Mouse (Mus musculus) right cerebral cortex, postnatal 10 days (tissue): ENCODE data around the gene Plxdc2.
"Not testable (repeated sequence)": the region's sequence is repeated elsewhere in the genome, so short reads cannot be mapped to it uniquely, and the experiment has no call there.

ENCODE experiments used
- DNase-seq, 2 experiments: peaks; one replicate each; pipeline ENCODE4 v3.0.0; 2021; ENCODE audit warnings: low spot score in 2 of 2

The Plxdc2 gene

DNA sequence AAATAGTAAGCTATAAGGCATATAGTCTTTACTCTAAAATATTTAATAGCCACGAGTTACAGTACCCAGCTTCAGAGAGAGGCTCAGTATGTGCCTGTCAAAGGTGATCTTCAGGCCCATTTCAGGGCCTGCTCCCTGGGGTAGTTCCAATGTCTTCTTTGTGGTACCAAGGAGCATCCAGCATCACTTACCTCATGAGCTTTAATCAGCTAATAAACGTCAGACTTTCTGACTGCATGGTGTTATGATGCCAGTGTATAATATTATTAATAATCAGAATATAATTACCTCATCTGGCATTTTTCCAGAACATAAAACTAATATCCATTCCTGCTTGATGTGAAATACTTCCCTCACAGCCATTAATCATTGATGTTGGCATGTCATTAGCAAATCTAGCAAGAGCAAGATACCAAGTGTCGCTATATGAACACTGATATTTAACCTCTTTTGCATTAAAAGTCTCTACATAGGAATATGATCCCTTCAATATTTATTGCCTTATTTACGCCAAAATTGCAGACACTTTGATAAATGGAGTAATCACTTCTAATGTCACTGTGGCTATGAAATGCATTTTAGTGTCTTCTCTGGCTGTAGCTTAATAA, 393.3 kb downstream of the Plxdc2 start:
- no peak for DNase-seq

DNA sequence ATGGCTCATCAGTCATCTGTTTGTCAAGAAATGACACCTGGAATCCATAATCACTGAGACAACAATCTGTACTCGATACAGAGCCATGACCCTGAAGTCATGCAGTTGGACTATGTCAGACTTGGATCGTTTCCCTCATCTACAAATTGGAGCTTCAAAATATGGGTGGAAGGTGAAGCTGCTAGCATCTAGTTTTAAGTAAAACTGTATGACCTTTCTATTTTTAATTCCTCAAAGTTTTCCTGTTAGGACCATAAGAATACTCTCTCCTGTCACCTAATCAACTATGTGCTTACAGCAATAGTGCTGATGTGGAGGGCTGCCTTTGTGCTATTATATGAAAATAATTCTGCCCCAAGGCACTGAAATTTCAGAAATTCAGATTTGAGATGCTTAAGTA, 401.1 kb downstream of the Plxdc2 start:
- no peak for DNase-seq

DNA sequence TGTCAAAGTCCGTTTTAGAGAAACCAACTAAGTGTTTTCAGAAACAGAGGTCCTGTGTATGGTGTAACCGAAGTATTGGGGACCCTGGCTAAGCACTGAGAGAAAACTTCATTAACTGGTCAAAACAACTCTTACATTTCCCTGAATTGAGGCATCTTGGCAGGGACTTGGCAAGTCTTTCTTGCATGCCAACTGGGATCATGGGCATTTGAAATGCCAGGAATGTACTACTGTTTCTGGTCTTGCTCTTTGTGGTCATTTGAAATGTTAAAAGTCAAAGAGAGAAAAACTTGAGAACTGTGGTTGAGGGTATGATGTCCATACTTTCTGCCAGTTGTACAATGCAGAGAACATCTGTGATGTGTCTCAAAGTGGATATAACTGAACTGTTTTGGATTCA, 403.7 kb downstream of the Plxdc2 start:
- DNase-seq, result no peak

DNA sequence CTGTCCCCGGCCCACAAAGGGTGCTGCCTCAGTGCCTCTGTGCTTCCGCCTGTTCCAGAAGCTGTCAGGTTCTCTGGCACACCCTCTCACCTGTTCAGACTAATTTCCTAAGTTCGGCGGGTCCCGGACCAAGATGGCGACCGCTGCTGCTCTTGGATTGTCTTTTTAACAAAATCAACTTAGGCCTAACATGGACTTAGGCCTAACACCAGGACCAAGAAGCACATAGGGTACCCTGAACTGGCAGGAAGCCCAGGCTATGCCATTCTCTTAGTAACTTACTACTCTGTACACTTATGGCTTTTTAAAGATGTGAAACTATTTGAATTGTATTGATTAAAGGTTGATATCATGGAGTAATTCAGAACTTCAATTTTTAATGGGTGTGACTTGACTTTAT, 413.0 kb downstream of the Plxdc2 start:
- not testable (repeated sequence) for DNase-seq

DNA sequence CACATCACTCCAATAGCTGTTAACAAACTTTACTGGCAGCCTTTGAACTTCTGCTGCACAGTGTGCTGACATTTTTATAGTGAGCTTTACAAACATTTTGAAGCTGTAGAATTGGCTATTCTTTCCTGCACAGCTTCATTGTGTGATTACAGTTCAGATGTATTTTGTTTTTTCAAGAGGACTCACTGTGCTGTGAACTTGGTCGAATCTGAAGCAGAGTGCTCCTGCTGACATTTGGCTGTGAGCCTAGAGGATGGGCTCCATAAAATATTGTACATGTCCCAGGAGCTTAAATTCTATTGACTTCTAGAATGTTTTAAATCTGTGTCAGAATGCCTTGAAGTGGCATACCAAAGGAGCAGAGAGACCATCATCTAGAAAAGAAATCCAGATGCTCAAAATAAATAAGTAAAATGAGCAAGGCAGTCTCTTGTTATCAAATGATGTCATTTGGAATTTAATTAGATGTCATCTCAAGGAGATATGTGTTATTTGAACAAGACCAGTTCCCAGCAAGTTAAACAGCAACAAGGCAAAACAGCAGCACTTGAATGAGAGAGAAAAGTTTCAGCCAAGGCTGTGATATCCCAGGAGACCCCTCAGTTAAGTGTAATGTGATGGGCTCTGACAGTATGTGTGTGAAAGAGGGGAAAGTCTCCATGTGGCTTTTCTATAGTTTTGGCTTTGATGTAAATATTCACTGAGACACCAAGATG, 417.5 kb downstream of the Plxdc2 start:
- no peak for DNase-seq

DNA sequence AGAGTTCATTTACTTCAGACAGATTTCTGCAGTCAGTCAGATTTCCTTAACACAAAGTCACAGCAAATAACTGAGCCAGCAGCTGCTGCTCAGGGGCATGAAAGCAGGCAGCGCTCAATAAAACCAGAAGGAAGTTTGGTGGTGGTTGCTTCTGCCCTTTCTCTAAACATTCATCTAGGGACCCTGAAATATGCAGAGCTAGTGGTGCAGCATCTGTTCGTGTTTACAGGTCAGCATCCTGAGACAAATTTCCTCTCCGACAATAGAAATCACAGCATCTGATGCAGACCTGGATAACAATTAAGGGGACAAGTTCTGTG, 418.0 kb downstream of the Plxdc2 start:
- DNase-seq, result no peak

DNA sequence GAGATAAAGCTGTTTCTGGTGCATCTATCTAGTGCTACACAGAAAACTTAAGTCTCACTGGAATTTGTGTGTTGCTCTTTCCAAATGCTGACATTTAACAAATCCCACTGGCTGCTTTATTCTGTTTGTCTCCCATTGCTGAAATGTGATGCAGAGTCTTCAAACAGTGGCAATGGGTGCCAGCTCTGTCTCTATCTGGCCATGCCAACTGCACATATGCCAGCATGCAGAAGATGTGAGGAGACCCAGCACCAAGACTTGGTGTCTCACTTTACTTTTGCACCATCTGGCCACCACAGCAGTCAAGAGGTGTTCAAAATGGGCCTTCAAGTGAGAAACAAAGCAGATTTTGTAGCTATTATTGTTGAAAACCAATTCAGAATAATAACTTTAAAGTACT, 439.2 kb downstream of the Plxdc2 start:
- peak in 1 of 2 experiments; percentile 39 for DNase-seq
